Mouse (Mus musculus) ES-E14 (cell line): Measurements from ENCODE around the gene Fbl. TPM values are rescaled to one million over a fixed set of nuclear protein-coding genes. Genes with fewer than 3 reads are reported as not detected.
A peak's percentile ranks its signal among the peaks of the same experiment; 100 is the strongest.

Experiments
- DNase-seq: peaks from one replicate; pipeline ENCODE4 v3.0.0-alpha.2; 2013; ENCODE audit warnings: low read depth, low spot score
- H3K27ac ChIP-seq: 2 replicates; pipeline ENCODE4 v1.5.1; 2012; ENCODE audit warnings: low read depth, mild to moderate bottlenecking, low read length, moderate library complexity, mixed read lengths; ENCODE audit not compliant: poor library complexity, insufficient read depth, severe bottlenecking
- H3K36me3 ChIP-seq: 2 replicates; pipeline ENCODE4 v1.6.1; 2012; ENCODE audit warnings: mild to moderate bottlenecking, low read length, moderate library complexity, mixed read lengths; ENCODE audit not compliant: control insufficient read depth, poor library complexity, insufficient read depth, severe bottlenecking
- H3K4me1 ChIP-seq, 2 experiments: fragments of 150-350 bp in 1 of 2; sonication (generic) in 1 of 2; 2 replicates each; pipeline ENCODE4 v1.6.1; 2012; ENCODE audit warnings: low read length in 2 of 2, mild to moderate bottlenecking in 1 of 2, mixed read lengths in 1 of 2; ENCODE audit not compliant: control insufficient read depth in 2 of 2, insufficient read depth in 2 of 2, poor library complexity in 1 of 2
- H3K4me3 ChIP-seq, 2 experiments: fragments of 150-350 bp in 1 of 2; sonication (generic) in 1 of 2; 2 replicates each; pipeline ENCODE4 v1.5.1; 2012; ENCODE audit warnings: low read length in 2 of 2, low read depth in 1 of 2, mild to moderate bottlenecking in 1 of 2, mixed read lengths in 1 of 2; ENCODE audit not compliant: insufficient read depth in 1 of 2, poor library complexity in 1 of 2, severe bottlenecking in 1 of 2
- H3K9ac ChIP-seq: 2 replicates; pipeline ENCODE4 v1.6.1; 2012; ENCODE audit warnings: low read depth, mild to moderate bottlenecking, low read length, mixed read lengths; ENCODE audit not compliant: poor library complexity, insufficient read depth, severe bottlenecking
- H3K9me3 ChIP-seq: fragments of 150-350 bp; sonication (generic); 2 replicates; pipeline ENCODE4 v1.6.1; 2012; ENCODE audit warnings: low read depth, mild to moderate bottlenecking, low read length; ENCODE audit not compliant: control insufficient read depth, insufficient read depth
- CHD2 ChIP-seq: IDR thresholded peaks from 2 replicates; pipeline ENCODE4 v1.6.1; 2014; ENCODE audit warnings: mild to moderate bottlenecking, low read depth, low read length, inconsistent platforms
- HCFC1 ChIP-seq: IDR thresholded peaks from 2 replicates; pipeline ENCODE4 v1.6.1; 2012; ENCODE audit warnings: low read length, inconsistent platforms, borderline replicate concordance; ENCODE audit not compliant: insufficient read depth
- MAFK ChIP-seq: IDR thresholded peaks from 2 replicates; pipeline ENCODE4 v1.6.1; 2014; ENCODE audit warnings: mild to moderate bottlenecking, low read depth, low read length, inconsistent platforms; ENCODE audit not compliant: insufficient read depth
- ZC3H11A ChIP-seq: IDR thresholded peaks from 2 replicates; pipeline ENCODE4 v1.6.1; 2012; ENCODE audit warnings: low read depth, mild to moderate bottlenecking, inconsistent platforms, low read length, borderline replicate concordance
- ZNF384 ChIP-seq: IDR thresholded peaks from 2 replicates; pipeline ENCODE4 v1.6.1; 2012; ENCODE audit warnings: low read depth, low read length, inconsistent platforms
- in situ Hi-C, 2 experiments: fragments of 600-800 bp; cut with MboI; formaldehyde crosslinking; loops; one replicate each; pipeline ENCODE4 v1.15.1; 2025; ENCODE audit warnings: low sequenced_read_pairs in 2 of 2, inconsistent platforms in 1 of 2; ENCODE audit not compliant: unreplicated experiment in 2 of 2
- total RNA-seq: library from RNA; depleted of rRNA; stranded (reverse); fragments of 300-350 nt; gene quantifications from 2 replicates; pipeline ENCODE4 v1.2.3, GENCODE M21; 2012; rRNA removed

Gene Fbl
- total RNA-seq, result 150 and 189 TPM in 2 replicates

DNA sequence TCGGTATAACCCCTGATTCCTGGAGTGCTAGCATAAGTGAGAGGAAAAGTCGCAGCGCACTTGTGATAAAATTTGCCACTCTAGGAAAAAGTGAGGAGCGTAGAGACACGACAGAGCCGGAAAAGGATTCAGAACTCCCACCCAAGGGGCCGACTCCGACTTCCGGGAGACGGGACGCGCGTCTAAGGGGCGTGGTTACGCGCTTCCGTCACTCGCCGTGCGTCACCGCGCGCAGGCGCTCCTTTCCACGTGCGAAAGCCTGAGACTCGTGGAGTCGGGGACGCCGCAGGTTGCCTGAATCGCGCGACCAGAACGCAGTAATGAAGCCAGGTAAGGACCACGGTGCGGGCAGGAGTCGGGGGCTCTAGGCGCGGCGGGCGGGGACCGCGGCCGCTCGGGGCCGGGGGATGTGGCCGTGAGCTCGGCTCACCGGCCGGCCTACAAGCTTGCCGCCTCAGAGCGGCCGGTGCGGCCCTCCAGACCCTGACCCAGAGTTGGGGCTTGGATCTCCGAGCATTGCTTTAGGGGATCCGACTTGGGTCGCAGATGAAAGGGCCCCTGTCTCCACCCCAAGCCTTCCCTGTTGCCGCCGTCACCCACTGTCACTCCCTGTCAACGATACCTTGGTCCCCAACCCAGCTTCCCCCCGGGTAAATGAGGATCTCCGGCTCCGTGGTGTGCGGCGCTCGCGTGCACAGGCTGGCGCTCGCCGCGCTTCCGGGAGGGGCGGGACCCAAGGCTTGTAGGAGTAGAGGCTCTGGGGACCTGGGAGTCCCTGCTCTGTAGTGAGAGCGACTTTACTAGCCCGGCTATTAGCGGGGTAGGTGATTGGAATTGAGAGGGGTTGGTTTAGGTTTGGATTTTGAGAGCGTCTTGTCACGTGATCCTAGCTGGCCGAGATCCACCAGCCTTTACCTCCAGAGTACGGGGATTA lies at the start of gene Fbl:
Fbl (plus strand) TSS at position 222 of the 934 bp plus-strand sequence.
- in situ Hi-C loops, result no loop called here

DNA sequence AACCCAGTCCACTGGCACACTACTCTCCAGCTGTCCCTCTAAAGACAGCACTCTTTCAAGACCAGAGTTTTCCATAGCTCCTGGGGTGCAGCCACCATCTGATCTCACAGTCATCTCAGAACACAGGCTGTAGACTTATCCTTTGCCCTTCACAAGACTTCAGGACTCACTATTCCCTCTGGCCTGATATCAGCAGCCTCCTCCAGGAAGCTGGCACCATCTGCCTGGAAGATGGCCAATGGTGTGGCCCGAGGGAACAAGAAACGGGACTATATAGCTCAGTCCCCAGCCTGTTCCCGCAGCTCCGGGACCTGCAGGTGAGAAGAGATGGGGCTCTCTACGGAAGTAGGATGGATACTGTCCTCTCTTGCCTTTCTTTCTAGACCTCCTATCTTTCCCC lies 40.3 kb upstream of the Fbl start, which contains the start of gene 9530053A07Rik:
9530053A07Rik (plus strand) TSS at position 301 of the 400 bp plus-strand sequence.
- in situ Hi-C loops, result no loop called here
- no peak within 1 kb of the TSS for H3K27ac ChIP-seq

More for the DNA sequence above, at the start of gene Fbl:
- Histone ChIP-seq H3K36me3 (peaks cover 6% of the 10 kb centered on the region), H3K9me3 (no peaks in the 10 kb centered on the region), H3K27ac (peak within 1 kb of the TSS; percentile 61), H3K9ac (peak within 1 kb of the TSS; percentile 97), H3K4me3 (peak within 1 kb of the TSS; percentile 87 to 94), H3K4me1 (peaks cover 4 to 15% of the 10 kb centered on the region in 2 experiments)
- TF ChIP-seq ZC3H11A (no peak), MAFK (no peak; the same call in 1 of the 2 replicates), ZNF384 (no peak), CHD2 (no peak), HCFC1 (no peak)
- DNase-seq, result peak; percentile 86

DNA sequence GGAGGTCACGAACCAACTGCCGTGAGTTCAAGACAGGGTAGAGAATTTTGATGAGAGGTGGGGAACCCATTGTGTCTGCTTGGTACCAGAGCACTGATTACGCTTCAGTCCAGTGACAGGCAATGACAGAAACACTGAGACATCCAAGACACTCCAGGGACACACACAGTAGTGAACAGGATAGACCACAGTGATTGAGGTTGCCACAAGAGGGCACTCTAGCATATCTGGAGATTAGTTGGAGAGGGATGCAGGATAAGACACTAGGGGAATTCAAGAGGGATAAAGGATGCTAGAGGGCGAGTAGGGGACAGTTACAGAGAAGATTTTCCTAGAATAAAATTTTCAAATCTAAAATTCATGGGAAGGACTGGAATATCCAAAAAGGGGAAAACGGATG lies 31.9 kb upstream of the Fbl start:
- in situ Hi-C loops, result no loop called here
- no peaks in the 10 kb centered on the region for H3K9me3 ChIP-seq
- DNase-seq, result peak; percentile 64
- no peaks in the 10 kb centered on the region for H3K4me1 ChIP-seq
- no peak overlapping the region for H3K9ac ChIP-seq
- no peak overlapping the region for H3K27ac ChIP-seq
- H3K4me3 ChIP-seq, result no peak overlapping the region
- TF ChIP-seq ZC3H11A, result 0 out of 2 replicates have a peak, but pooled peaks have one; percentile 29
- TF ChIP-seq HCFC1, result no peak
- no peaks in the 10 kb centered on the region for H3K36me3 ChIP-seq

More for the DNA sequence above, 40.3 kb upstream of the Fbl start, which contains the start of gene 9530053A07Rik:
- DNase-seq, result no peak
- no peaks in the 10 kb centered on the region for H3K9me3 ChIP-seq
- TF ChIP-seq MAFK (no peak), ZNF384 (no peak), CHD2 (no peak), HCFC1 (no peak), ZC3H11A (no peak)
- no peaks in the 10 kb centered on the region for H3K4me1 ChIP-seq
- no peak within 1 kb of the TSS for H3K4me3 ChIP-seq
- H3K36me3 ChIP-seq, result no peaks in the 10 kb centered on the region
- H3K9ac ChIP-seq, result no peak within 1 kb of the TSS

DNA sequence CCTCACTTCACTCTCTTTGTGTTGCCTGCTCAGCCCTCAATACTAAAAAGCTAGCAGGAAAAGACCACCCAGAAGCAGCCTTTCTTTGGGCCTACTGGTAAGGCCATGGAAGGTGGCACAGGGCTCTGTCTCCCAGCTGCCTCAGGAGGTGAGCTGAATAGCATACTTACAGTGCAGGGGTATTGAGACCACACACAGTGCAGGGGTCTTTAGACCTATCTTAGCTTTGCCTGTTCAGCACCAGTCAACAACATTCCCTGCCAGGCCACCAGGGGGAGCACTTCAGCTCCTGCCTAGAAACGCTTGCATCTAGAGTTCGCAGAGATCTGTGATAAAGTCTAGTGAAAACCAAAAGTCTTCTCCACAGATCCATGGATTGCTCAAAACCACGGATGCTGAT lies 21.2 kb upstream of the Fbl start:
- Histone ChIP-seq H3K4me1 (peaks cover 0 to 20% of the 10 kb centered on the region in 2 experiments; a peak in 2 of 4 replicates), H3K9me3 (no peaks in the 10 kb centered on the region), H3K36me3 (no peaks in the 10 kb centered on the region; the same call in 1 of the 2 replicates), H3K4me3 (no peak overlapping the region), H3K27ac (no peak overlapping the region), H3K9ac (no peak overlapping the region; the same call in 1 of the 2 replicates)
- peak; percentile 83 for DNase-seq
- in situ Hi-C loops, result no loop called here
- no peak for TF ChIP-seq HCFC1
- TF ChIP-seq ZC3H11A, result peak; percentile 13; the same call in 1 of the 2 replicates
- no peak for TF ChIP-seq ZNF384
- TF ChIP-seq MAFK, result peak; percentile 53; the same call in 1 of the 2 replicates
- TF ChIP-seq CHD2, result no peak
